Mouse (Mus musculus) adrenal gland, postnatal 25 days (tissue): ENCODE results near the gene Syt14. TPM values are rescaled to one million over a fixed set of nuclear protein-coding genes. Genes with fewer than 3 reads are reported as not detected.
A peak's percentile ranks its signal among the peaks of the same experiment; 100 is the strongest.

Experiments
- DNase-seq: peaks from one replicate; pipeline ENCODE4 v3.0.0; 2021; ENCODE audit warnings: mixed read lengths
- long read RNA-seq: library from polyadenylated mRNA; stranded (forward); transcript quantifications from one replicate; pipeline ENCODE4 v2.0.0, GENCODE M21; 2021
- total RNA-seq: library from RNA; stranded (reverse); gene quantifications from 2 replicates; pipeline ENCODE4 v1.2.3, GENCODE M21; 2021

The Syt14 gene
- total RNA-seq: 8.8 and 12.8 TPM in 2 replicates
- long read RNA-seq, partial matches to known transcripts: 1 of 1 reads
- long read RNA-seq, other reads (novel, unspliced or antisense): 0 of 1 reads

GRCm38 (mm10) chr1:193035371-193036238 is at the start of gene Syt14:
Gene Syt14, minus strand, starts transcription at chr1:193035775.
- peak; percentile 85 for DNase-seq

GRCm38 (mm10) chr1:193084016-193084415 is 48.4 kb upstream of the Syt14 start:
- DNase-seq: no peak

DNA sequence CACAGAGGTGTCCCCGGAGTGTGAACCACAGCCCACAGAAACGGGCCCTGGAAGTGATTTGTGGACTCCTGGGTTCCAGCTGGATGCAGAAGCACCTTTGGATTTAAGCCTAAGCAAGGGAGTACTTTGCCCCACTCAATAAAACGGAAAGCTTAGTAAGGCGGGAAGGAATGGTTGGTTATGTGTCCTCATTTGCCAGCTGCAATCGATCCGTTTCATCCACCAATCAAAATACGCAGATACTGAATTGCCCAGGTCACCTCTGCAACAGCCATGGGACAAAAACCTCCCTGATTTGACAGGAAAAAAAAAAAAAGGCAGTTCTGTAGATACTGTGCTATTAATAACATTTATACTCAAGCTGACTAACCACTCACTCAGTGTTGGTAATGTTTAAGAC is 47.5 kb upstream of the Syt14 start:
- no peak for DNase-seq

DNA sequence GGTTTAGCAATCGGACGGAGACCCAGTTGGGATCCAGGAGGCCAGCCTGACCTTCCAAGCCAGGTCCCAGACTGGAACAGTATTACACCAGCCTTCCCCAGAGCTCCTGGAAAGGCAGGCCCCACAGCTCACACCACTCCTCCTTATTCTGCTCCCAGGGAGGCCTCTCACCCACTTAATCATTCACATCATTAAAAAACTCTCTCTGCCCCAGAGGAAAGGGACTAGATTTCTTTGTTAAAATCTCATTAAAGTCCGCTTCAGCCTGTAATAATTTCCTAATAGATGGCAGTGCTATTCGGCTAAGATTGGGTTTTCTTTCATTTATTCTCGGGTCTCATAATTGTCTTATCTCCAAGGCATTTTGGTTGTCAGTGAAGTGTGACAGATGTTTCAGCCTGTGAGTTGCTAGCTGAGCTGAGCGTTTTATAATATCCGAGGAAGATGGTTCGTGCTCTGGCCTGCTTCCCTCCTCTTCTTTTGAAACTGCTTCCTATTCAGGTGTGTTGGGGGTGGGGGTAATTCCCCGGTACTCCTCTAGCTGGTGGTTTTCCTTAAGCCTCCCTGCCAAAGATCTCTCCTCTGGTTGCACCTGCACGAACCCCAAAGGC is 46.8 kb upstream of the Syt14 start:
- DNase-seq: peak; percentile 17

DNA sequence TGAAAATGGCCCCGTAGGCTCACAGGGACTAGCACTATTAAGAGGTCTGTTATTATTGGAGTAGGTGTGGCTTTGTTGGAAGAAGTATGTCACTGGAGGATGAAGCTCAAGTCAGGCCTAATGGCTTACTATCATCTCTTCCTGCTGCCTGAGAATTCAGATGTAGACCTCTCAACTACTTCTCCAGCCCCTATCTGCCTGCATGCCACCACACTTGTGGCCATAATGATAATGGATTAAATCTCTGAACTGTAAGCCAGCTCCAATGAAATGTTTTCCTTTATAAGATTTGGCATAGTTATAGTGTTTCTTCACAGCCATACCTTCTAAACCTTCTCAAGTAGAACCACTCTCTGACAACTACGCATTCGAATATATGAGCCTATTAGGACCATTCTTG is 27.0 kb upstream of the Syt14 start:
- no peak for DNase-seq

DNA sequence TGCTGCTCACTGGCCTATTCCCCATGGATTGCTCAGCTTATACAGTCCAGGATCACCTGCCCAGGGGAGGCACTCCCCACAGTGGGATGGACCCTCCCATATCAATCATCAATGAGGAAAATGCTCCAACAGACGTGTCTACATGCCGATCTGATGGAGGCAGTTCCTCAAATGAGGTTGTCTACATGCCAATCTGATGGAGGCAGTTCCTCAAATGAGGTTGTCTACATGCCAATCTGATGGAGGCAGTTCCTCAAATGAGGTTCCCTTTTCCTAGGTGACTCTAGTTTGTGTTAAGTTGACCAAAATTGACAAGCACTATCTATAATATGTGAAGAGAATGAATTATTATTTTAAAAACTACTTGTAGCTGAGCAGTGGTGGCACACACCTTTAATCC is 24.6 kb upstream of the Syt14 start:
- DNase-seq: no peak

DNA sequence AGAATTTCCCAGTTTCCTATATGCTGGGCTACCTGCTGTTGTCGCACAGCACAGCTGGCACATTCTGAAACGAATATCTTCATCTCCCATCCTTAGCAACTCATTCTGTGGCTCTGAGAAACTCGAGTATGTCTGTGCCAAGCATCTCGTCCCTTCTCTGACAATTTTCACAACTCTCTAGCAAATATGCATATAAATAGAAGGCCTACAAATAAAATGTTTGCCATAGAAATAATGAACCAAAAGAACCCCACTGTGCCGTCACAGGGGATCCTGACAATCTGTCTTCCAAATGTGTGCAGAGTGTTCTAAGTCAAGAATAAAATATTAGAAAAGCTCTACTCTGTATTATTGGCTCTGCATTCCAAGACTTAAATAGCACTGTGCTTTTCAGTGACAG is 24.0 kb upstream of the Syt14 start:
- DNase-seq: no peak

GRCm38 (mm10) chr1:193054401-193054800 is 18.8 kb upstream of the Syt14 start:
- DNase-seq: peak; percentile 29

DNA sequence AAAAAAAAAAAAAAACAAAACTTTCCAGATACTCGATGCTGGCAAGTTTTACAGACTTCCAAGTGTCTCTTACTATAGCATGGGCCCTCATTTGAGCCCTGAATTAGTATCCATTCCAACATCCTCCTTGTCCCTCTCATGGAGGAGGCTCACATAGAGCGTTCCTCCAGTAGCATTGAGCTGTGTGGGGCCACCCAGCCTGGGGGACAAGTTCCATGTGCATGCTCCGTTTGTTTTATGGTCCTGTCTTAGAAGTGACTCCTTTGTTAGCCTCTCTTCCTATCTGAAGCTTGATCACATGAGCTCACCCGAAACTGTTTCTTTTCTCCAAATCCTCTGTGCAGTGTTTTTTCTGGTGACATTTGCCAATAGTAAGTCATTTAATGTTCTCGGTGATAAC is 17.5 kb upstream of the Syt14 start:
- DNase-seq: no peak

GRCm38 (mm10) chr1:193047616-193048015 is 12.0 kb upstream of the Syt14 start:
- DNase-seq: no peak

- DNase-seq: no peak
Measured at GRCm38 (mm10) chr1:193042760-193043295, 7.3 kb upstream of the Syt14 start.

- DNase-seq: no peak
Measured at GRCm38 (mm10) chr1:193034951-193035370, 614 bp downstream of the Syt14 start.

DNA sequence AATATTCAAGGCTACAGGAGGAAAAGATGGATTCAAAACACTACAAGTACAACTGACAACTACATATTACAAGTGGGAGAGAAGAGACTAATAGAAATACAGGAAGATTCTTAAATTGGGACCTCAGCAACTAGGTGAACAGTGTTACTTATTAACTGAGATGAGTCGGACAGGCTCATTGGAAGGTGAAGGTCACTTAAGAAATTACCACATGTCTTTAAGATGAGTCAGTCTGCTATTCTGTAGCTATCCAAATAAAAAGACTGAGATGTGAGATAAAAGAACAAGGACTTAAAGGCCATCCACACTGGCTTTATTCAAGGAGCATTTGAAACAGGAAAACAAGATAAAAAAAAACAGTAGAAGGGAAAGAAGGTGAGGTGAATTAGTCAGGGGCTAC is 11.3 kb downstream of the Syt14 start:
- DNase-seq: no peak

- DNase-seq: no peak
Measured at GRCm38 (mm10) chr1:193012351-193012750, 23.2 kb downstream of the Syt14 start.

GRCm38 (mm10) chr1:193011000-193011769 is 24.4 kb downstream of the Syt14 start:
- no peak for DNase-seq

DNA sequence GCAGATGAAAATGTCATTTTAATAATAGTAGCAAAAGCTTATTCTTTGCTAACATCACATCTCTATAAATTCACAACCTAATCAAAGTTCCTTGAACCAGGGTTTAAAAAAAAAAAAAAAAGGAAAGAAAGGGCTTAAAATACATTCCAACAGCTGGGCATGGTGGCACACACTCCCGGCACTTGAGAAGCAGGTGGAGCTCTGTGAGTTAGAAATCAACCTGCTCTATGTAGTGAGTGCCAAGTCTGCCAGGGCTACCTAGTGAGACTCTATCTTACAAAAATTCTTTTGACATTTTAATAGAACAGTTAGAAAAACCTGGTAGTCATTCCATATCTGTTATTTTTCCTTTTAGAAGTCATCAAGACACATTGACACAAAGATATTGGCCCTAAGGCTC is 31.0 kb downstream of the Syt14 start:
- no peak for DNase-seq

DNA sequence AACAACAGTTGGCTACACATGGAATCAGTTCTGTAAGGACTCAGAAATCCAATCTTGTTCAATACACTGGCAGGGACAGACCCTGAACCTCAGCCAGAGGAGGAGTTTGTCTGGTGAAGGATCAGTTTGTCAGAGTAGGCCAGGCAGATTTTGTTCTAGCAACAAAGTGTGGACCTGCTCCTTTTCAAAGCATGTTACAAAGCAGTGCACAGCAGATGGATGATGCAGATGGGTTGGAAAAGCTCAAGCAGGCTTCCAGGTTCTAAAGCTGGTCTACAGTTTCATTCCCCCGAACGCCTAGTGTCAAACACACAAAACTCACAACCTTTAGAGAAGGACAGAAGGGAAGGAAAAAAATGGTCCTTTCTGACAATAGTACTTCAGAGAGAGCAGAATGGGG is 31.6 kb downstream of the Syt14 start:
- DNase-seq: no peak

DNA sequence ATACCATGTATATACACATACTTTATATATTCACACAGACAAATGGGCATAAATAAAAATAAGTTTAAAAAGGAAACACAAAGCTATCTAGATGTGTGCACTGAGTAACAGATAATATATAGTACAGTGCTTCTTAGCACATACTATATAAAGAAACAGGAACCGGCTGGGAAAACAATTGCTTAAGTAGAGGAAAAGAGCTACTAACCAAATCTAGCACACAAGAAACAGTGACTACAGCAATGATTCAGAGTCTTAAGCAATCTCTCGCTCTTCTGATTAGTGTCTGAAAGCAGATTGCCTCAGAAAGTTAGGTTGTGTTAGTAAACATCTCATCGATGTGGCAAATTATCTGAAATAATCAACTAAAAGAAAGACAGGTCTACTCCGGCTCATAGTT is 33.3 kb downstream of the Syt14 start:
- no peak for DNase-seq

DNA sequence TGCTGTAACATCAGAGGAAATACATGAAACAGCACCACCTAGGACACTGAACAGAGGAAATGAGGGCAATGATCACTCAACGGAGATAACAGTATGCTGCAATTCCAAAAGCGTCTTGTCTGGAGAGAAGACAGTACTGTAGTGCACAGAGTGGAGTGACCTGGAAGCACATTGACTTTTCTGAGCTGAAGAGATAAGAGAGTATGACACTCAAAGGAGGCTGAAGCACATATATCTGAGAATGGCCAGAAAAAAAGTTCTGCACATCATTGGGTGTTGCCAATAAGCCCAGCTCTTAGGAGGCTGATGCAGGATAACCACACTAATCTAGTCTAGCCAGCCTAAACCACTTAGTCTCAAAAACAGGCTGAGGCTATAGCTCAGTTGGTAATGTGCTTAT is 34.0 kb downstream of the Syt14 start:
- no peak for DNase-seq

GRCm38 (mm10) chr1:193000908-193001307 is 34.7 kb downstream of the Syt14 start:
- no peak for DNase-seq

- DNase-seq: no peak
Measured at GRCm38 (mm10) chr1:192994179-192994873, 41.2 kb downstream of the Syt14 start.

DNA sequence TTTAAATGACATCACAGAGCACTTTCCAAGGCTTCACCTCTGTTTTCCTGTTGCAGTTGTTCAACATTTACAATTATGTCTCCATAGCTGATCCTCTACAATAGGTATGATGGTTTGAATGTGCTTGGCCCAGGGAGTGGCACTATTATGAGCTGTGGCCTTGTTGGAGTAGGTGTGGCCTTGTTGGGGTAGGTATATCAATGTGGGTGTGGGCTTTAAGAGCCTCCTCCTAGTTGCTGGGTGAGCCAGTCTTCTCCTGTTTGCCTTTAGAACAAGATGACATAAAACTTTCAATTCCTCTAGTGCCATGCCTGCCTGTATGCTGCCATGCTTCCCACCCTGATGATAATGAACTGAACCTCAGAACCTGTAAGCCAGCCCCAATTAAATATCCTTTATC is 42.1 kb downstream of the Syt14 start:
- DNase-seq: no peak
